In the genomic region with DNA sequence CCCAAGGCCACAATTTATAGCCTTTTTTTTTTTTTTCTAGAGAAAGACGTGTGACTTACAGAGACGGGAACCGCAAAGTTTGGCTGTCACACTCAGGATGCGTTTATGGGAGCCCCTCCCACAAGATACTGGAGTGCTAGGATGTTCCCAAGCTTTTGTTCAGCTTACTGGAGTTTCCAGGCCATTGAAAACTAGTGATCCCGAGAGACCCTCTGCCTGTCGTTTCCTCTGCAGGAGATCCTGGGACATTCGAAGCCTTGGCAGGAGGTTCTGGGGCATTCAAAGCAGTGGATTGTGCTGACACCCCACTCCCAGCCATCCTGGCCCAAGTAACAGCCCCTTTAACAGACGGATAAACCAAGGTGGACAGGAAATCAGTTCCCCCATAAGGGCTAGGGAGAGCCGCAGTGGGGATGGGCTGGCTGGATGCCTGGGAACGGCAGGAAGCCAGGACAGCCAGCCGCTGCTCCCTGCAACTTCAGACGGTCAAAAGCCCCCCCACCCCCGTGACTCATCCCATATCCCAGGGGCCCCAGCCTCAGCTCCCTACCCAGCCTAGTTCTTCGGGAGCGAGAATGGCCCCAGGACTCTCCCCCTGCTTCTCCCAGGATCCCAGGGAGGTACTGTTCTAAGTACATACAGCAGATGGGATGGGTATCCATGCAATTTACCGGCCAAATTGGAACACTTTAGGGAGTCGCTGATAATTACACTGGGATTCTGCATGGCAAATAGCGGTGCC, we compare ENCODE assay signal across 8 mouse cellular contexts. TPM values are rescaled to one million over a fixed set of nuclear protein-coding genes. Genes with fewer than 3 reads are reported as not detected.
A peak's percentile ranks its signal among the peaks of the same experiment; 100 is the strongest.
DNase-seq lines count a peak whose midpoint lies in the region; ATAC-seq and TF ChIP-seq lines count a peak whose summit lies in the region.

No protein-coding gene starts in this region.

- no peak for TF ChIP-seq CTCF in E14TG2a.4 (conservative IDR thresholded peaks at IDR 0.05; ENCODE audit: low read length)
- no peak for TF ChIP-seq CTCF in lung, embryonic 14.5 days (IDR thresholded peaks at IDR 0.05; ENCODE audit: low read depth)

- 0 out of 2 replicates have a peak, but pooled peaks cover 3% of the 10 kb centered on the region for H3K27me3 ChIP-seq in E14TG2a.4 (ENCODE audit: insufficient read depth, low read length)
- no peaks in the 10 kb centered on the region for H3K27me3 ChIP-seq in hindbrain, embryonic 14.5 days (ENCODE audit: control insufficient read depth, insufficient read depth, low read length)
- H3K27me3 ChIP-seq in lung, embryonic 14.5 days (ENCODE audit: insufficient read depth, low read length): no peaks in the 10 kb centered on the region

- no peak; the same call in 1 of the 2 replicates for ATAC-seq in hindbrain, embryonic 14.5 days (ENCODE audit: low FRiP score)
- ATAC-seq in lung, embryonic 14.5 days (ENCODE audit: insufficient read depth): peak; percentile 54

- peak; percentile 42 to 63 for DNase-seq in gastrocnemius, adult 8-10 months (ENCODE audit: low spot score in 2 of 2)
- DNase-seq in hindbrain, embryonic 14.5 days (ENCODE audit: low spot score): no peak
- DNase-seq in lung, embryonic 14.5 days: peak; percentile 79
- no peak for DNase-seq in frontal cortex, postnatal 36 days (ENCODE audit: low spot score in 2 of 2)
- DNase-seq in left cerebral cortex, postnatal 36 days (ENCODE audit: low spot score in 2 of 2): no peak
- no peak for DNase-seq in right cerebral cortex, adult 2 months (ENCODE audit: low spot score in 2 of 2)

- no peak overlapping the region for H3K9ac ChIP-seq in hindbrain, embryonic 14.5 days
- peak overlapping the region; percentile 22 for H3K9ac ChIP-seq in lung, embryonic 14.5 days

- peak overlapping the region; percentile 32; the same call in 1 of the 2 replicates for H3K4me3 ChIP-seq in E14TG2a.4 (replicated peaks; ENCODE audit: low read length)
- H3K4me3 ChIP-seq in brown adipose tissue, adult 24 weeks (ENCODE audit: insufficient read depth, low read depth, low read length): peak overlapping the region; percentile 53
- H3K4me3 ChIP-seq in hindbrain, embryonic 14.5 days (replicated peaks; ENCODE audit: low read length): peak overlapping the region; percentile 18
- peak overlapping the region; percentile 31 for H3K4me3 ChIP-seq in lung, embryonic 14.5 days (ENCODE audit: low read depth, low read length)

- no peaks in the 10 kb centered on the region for H3K36me3 ChIP-seq in E14TG2a.4 (ENCODE audit: insufficient read depth, low read length)
- no peaks in the 10 kb centered on the region for H3K36me3 ChIP-seq in hindbrain, embryonic 14.5 days (replicated peaks; ENCODE audit: control insufficient read depth, insufficient read depth)
- H3K36me3 ChIP-seq in lung, embryonic 14.5 days (ENCODE audit: insufficient read depth): no peaks in the 10 kb centered on the region

- H3K27ac ChIP-seq in brown adipose tissue, adult 24 weeks (replicated peaks; ENCODE audit: low read depth, low read length): peak overlapping the region; percentile 67
- H3K27ac ChIP-seq in hindbrain, embryonic 14.5 days: no peak overlapping the region
- peak overlapping the region; percentile 71 for H3K27ac ChIP-seq in lung, embryonic 14.5 days (ENCODE audit: low read depth)

- peaks cover 67% of the 10 kb centered on the region for H3K4me1 ChIP-seq in E14TG2a.4 (replicated peaks; ENCODE audit: low read depth, low read length)
- H3K4me1 ChIP-seq in brown adipose tissue, adult 24 weeks (ENCODE audit: control insufficient read depth, insufficient read depth, insufficient read length, low read length): peaks cover 5% of the 10 kb centered on the region
- H3K4me1 ChIP-seq in hindbrain, embryonic 14.5 days (replicated peaks; ENCODE audit: control insufficient read depth, insufficient read depth, low read length): peaks cover 34% of the 10 kb centered on the region
- H3K4me1 ChIP-seq in lung, embryonic 14.5 days (ENCODE audit: insufficient read depth): peaks cover 7% of the 10 kb centered on the region

- 14% methylated on average over 18 of the region's 18 CpGs for WGBS in hindbrain, embryonic 14.5 days
- WGBS in lung, embryonic 14.5 days: 17% methylated on average over 18 of the region's 18 CpGs

- intact Hi-C loops in left cerebral cortex, postnatal 36 days (cut with DNase I): no loop called here

- H3K9me3 ChIP-seq in E14TG2a.4 (ENCODE audit: low read length): peaks cover 8% of the 10 kb centered on the region; the same call in 1 of the 2 replicates
- no peaks in the 10 kb centered on the region for H3K9me3 ChIP-seq in hindbrain, embryonic 14.5 days (ENCODE audit: control insufficient read depth, low read length)
- no peaks in the 10 kb centered on the region for H3K9me3 ChIP-seq in lung, embryonic 14.5 days (ENCODE audit: low read depth, low read length)

- H3K4me2 ChIP-seq in hindbrain, embryonic 14.5 days (replicated peaks): peak overlapping the region; percentile 39
- H3K4me2 ChIP-seq in lung, embryonic 14.5 days: peak overlapping the region; percentile 62

RNA-seq across cellular contexts. Expression of a gene that starts 33.3 kb away (rescaled TPM):
- 66.0 and 82.7 TPM in 2 replicates for polyA plus RNA-seq in brown adipose tissue, adult 24 weeks (2012; ENCODE audit: insufficient read depth, insufficient read length, missing spikeins)
- total RNA-seq in gastrocnemius, adult 8-10 months (2022): 10 to 100 TPM; 27.0 to 55.7 (median 39.4) TPM
- 5.5 and 6.1 TPM in 2 replicates for polyA plus RNA-seq in hindbrain, embryonic 14.5 days (2014; fragmentation: Nextera tagmentation; extraction: Ambion mirVana)
- polyA plus RNA-seq in lung, embryonic 14.5 days (2014; fragmentation: Nextera tagmentation; extraction: Ambion mirVana): 40.8 and 41.7 TPM in 2 replicates
- 10 to 100 TPM; 11.2 to 11.5 TPM for total RNA-seq in left cerebral cortex, postnatal 36 days (2021)

RNA-seq across cellular contexts. Expression of a gene that starts 49.5 kb away (rescaled TPM):
- 0.36 and 0.58 TPM in 2 replicates for polyA plus RNA-seq in brown adipose tissue, adult 24 weeks (2012; ENCODE audit: insufficient read depth, insufficient read length, missing spikeins)
- total RNA-seq in gastrocnemius, adult 8-10 months (2022): 1 to 10 TPM in 2 of 4 experiments, under 1 TPM in 2; 0.75 to 1.5 (median 1.2) TPM
- polyA plus RNA-seq in hindbrain, embryonic 14.5 days (2014; fragmentation: Nextera tagmentation; extraction: Ambion mirVana): 1.6 and 1.7 TPM in 2 replicates
- polyA plus RNA-seq in lung, embryonic 14.5 days (2014; fragmentation: Nextera tagmentation; extraction: Ambion mirVana): 6.4 and 9.1 TPM in 2 replicates
- 1 to 10 TPM; 3.5 TPM for total RNA-seq in left cerebral cortex, postnatal 36 days (2021)

Comparison
In these comparisons a context has a peak if more than half of its experiments do, and no peak if none do; other contexts are left out.
1. DNase-seq: peak in gastrocnemius, adult 8-10 months (2 of 2) and lung, embryonic 14.5 days (single experiment); none in hindbrain, embryonic 14.5 days (single experiment), frontal cortex, postnatal 36 days (0 of 2), left cerebral cortex, postnatal 36 days (0 of 2) and right cerebral cortex, adult 2 months (0 of 2).
2. Peak in every context shown above with its lines, with median percentiles within 50 percentile points of each other: H3K4me3 ChIP-seq.